Mouse (Mus musculus): ENCODE data around the gene Igsf1.

DNA sequence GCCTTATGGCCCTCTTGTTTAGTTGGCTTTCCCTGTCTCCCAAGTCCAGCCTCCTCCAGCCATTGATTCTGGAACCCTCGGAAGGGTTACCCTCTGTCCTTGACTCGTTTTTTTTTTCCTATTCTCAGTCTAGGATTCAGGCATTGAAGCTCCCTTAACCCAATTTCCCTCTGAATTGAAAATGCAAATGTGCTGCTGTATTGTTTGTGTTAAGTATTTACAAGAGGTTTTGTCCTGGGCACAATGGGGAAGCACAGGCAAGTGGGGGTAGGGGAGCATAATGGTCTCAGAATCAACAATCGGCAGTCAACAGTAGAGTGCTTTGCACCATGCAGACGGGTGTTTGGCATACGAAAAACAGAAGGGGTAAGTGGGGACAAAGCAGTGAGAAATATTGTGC is 52.4 kb downstream of the Igsf1 start:
- TF ChIP-seq CTCF (conservative IDR thresholded peaks at IDR 0.05 in 1 of 2, IDR thresholded peaks at IDR 0.05 in 1 of 2; ENCODE audit: low read depth in 2 of 2, low read length in 2 of 2) (no peak), JUND (conservative IDR thresholded peaks at IDR 0.05; ENCODE audit: low read depth, low read length) (no peak), POLR2A (IDR thresholded peaks at IDR 0.05; ENCODE audit: low read depth, low read length) (no peak), ETS1 (conservative IDR thresholded peaks at IDR 0.05; ENCODE audit: low read depth, low read length) (no peak), MEF2A (IDR thresholded peaks at IDR 0.05; ENCODE audit: borderline replicate concordance, low read depth, low read length) (no peak), USF1 (IDR thresholded peaks at IDR 0.05; ENCODE audit: low read depth, low read length) (no peak), EP300 (IDR thresholded peaks at IDR 0.05; ENCODE audit: low read length) (no peak), ZKSCAN1 (IDR thresholded peaks at IDR 0.05; ENCODE audit: borderline replicate concordance, low read depth, low read length) (no peak), ELF1 (IDR thresholded peaks at IDR 0.05; ENCODE audit: low read depth, low read length) (no peak), MAFK (IDR thresholded peaks at IDR 0.05; ENCODE audit: insufficient replicate concordance, low read length) (no peak), CHD1 (IDR thresholded peaks at IDR 0.05; ENCODE audit: low read depth, low read length) (no peak), MXI1 (IDR thresholded peaks at IDR 0.05; ENCODE audit: low read depth, low read length) (no peak), POLR2AphosphoS2 (IDR thresholded peaks at IDR 0.05; ENCODE audit: low read depth, low read length) (no peak)
